Mouse (Mus musculus): ENCODE data around the gene Dot1l.

The Dot1l gene

DNA sequence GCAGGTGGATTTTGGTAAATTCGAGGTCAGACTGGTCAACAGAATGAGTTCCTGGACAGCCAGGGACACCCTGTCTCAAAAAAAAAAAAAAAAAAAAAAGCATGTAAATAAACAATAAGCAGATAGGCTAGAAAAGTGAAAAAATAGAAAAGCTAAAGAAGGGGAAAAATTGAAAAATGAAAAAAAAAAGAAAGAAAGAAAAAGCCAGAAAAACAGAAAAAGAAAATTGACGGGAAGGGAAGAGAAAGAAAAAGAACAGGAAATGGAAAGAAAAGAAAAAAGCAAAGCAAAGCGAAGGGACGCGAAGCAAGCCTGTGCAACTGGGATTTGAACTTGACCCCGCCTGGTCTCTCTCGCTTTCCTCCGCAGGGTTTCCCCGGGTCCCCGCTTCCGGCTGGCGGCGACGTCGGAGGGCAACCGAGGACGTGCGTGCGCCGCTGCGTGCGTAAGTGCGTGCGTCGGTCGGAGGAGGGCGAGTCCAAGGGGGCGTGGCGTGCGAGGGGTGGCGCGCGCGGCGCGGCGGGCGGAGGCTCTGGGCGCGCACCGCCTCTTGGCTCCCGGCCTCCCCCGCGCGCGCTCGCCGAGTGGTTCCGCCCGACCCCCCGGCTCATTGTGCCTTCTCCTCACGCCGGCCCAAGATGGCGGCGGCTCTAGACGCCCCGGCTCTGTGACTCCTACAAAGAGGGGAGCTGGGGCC, at the start of gene Dot1l:
TSS of gene Dot1l (plus strand) at position 613 of the 697 bp plus-strand sequence.
- DNase-seq (ENCODE audit: low spot score in 2 of 2) = peak; percentile 94 to 97

GRCm38 (mm10) chr10:80705479-80705878, 49.5 kb upstream of the Dot1l start:
- DNase-seq (ENCODE audit: low spot score in 2 of 2) = no peak

DNA sequence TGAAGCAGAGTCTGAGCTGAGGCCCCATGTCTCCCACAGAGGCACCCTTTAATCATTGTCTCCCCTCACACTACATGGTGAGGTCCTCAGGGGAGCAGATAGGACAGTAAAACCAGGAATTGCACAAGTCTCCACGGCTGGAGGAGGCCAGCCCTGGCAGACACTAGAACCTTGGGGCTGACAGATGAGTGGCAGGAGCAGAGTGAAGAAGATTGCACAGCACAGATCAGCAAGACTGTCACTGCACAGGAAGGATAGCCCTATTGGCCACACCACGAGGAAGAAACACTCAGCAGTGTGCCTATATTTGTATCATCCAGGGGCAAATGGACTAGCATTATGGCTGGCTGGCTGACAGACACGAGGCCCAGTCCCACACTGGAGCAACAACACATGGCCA, 44.2 kb upstream of the Dot1l start:
- DNase-seq (ENCODE audit: low spot score in 2 of 2) = no peak

DNA sequence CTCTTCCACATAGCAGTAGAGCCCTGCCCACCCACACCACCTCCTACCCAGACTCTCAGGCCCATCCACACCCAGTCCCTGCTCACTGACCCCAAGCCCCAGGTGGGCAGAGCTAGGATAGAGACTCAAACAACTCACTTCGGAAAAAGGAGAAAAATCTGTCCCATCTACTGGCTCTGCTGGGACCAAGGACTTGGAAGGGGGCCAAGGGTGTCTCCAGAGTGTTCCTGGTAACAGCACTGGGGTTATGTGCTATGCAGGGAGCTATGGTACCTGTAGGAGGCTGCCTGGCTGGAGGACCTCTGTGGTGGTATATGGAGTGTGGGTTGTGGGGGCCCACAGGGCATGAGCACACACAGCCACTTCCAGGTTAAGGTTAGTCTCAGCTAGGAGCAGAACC, 37.7 kb upstream of the Dot1l start:
- DNase-seq (ENCODE audit: low spot score in 2 of 2) = no peak

DNA sequence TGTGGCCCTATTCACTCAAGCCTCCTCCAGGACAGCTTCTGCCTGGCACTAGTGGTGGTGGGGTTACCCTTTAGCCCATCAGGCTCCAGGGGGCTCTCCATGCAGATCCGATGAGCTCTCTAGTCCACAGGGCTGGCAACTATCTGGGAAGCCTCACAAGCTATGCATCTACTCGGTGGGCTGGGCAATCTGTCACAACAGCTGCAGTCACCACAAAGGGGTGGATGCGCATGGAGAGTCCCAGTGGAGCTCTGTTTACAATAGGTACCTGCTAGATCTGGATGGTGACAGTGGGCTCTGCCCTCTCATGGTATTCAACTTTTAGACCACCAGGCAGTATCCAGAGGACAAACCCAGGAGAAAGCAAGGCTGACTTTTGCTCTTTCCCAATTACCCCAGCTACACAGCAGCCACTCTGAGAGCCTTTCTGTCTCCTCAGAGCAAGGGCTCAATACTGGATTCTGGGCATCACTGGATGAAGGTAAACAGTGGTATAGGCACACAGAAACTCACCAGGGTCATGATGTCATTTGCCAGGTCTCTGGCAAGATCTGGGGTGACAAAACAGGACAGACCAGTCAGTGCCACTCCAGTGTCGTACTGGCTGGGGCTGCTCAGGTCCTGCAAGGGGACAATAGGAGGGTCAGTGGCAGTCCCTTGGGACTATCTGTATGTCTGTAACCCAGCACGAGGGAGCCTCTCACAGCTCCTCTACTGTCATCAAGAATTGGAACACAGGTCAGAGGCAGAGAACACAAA, 27.5 kb upstream of the Dot1l start:
- DNase-seq (ENCODE audit: low spot score in 2 of 2) = no peak

GRCm38 (mm10) chr10:80732611-80733101, 22.4 kb upstream of the Dot1l start:
- no peak for DNase-seq (ENCODE audit: low spot score in 2 of 2)

- DNase-seq (ENCODE audit: low spot score in 2 of 2) = no peak
Observed at GRCm38 (mm10) chr10:80736731-80737130, 18.3 kb upstream of the Dot1l start.

- DNase-seq (ENCODE audit: low spot score in 2 of 2) = no peak
Observed at GRCm38 (mm10) chr10:80738657-80739056, 16.3 kb upstream of the Dot1l start.

- no peak for DNase-seq (ENCODE audit: low spot score in 2 of 2)
Observed at GRCm38 (mm10) chr10:80741146-80741545, 13.9 kb upstream of the Dot1l start.

GRCm38 (mm10) chr10:80741634-80742179, 13.3 kb upstream of the Dot1l start:
- no peak for DNase-seq (ENCODE audit: low spot score in 2 of 2)

GRCm38 (mm10) chr10:80742180-80742978, 12.6 kb upstream of the Dot1l start, which contains the start of gene Ap3d1:
Gene Ap3d1 (minus strand): TSS chr10:80742264.
- DNase-seq (ENCODE audit: low spot score in 2 of 2) = peak; percentile 98 to 99

- DNase-seq (ENCODE audit: low spot score in 2 of 2) = no peak
Observed at GRCm38 (mm10) chr10:80744262-80744661, 10.7 kb upstream of the Dot1l start.

GRCm38 (mm10) chr10:80747410-80747809, 7.6 kb upstream of the Dot1l start:
- DNase-seq (ENCODE audit: low spot score in 2 of 2) = peak in 1 of 2 experiments; percentile 70

DNA sequence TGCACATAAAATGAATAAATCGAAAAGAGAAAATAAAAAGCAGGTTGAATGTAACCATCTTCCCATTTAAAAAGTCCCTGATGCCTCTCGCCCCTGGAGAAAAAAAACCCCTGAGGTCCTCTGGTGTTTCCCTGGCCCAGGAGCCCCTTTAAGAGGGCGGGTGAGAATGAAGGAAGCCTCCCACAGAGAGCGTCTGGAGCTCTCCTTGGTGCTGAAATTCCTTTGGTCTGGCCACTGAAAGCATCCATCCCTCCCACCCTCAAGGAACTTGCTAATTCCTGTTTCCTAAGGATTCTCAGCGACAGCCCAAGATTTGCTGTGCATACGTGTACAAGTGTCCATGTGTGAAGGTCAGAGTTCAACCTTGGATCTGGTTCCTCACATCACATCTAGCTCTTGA, 6.4 kb upstream of the Dot1l start:
- no peak for DNase-seq (ENCODE audit: low spot score in 2 of 2)

DNA sequence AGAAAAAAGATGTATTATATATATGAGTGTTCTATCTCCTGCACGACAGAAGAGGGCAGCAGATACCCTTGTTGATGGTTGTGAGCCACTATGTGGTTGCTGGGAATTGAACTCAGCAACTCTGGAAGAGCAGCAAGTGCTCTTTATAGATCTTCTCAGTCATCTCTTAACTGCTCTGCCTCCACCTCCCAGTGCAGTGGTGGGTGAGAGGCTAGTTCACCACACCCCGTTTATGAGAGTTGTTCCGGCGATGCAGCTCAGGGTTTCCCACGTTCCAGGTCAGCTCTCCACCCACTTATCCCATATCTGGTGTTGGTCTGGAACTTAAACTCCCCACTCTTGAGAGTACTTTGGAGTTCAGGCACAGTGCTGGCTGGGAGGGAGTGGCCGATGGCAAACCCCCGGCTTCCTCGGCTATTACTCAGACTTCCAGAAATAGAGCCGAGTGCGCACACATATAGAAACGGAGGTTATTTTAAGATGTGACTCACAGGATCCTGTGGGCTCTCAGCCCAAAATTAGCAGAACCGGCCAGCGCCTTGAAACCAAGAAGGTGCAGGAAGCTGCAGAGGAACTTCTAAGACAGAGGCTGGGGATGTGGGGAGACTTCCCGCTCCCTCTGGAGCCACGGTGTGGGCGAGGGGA, 3.7 kb upstream of the Dot1l start:
- DNase-seq (ENCODE audit: low spot score in 2 of 2) = peak; percentile 74 to 81

DNA sequence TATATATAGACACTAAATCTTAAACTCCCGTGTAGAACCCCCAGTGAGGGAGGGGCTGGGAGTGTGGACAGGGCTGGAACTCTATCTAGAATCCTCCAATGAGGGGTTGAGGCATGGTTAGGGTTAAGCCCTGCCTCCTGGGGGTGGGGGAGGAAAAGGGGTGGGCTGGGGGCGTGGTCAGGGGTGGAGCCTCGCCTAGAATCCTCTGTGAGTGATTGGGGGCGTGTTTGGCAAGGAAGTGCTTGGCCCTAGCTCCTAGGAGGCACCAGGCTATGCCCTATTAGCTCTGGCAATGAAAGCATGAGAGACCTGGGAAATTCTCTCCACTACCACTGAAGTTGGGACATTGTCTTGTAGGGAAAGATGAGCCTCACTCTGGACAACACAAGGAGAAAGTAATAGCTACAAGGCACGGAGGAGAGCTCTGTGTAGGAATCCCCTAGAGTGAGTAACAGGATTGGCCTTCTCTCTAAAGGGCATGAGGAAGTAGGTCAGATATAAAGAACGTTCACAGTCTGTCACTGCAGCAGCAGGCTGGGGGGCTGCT, 2.9 kb upstream of the Dot1l start:
- no peak for DNase-seq (ENCODE audit: low spot score in 2 of 2)

GRCm38 (mm10) chr10:80755291-80756015, 447 bp downstream of the Dot1l start:
- DNase-seq (ENCODE audit: low spot score in 2 of 2) = no peak

DNA sequence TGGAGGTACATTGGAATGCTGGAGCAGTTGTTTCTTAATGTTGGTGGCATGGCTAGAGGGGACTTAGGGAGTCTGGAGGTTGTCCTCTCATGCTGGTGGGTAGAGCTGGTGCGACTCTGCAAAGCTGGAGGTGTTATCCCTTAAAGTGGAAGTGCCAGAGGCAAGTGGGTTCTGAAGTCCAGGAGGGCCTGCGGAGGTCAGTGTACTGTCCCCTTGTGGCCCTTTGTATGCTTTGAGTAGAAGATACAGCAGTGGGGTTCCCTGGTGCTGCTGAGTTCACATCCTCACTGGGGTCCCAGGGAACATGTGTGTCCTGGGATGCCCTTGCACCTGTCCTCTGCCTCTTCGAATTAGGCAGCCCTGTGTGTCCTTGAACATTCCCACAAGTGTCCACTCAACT, 1.1 kb downstream of the Dot1l start:
- DNase-seq (ENCODE audit: low spot score in 2 of 2) = no peak

GRCm38 (mm10) chr10:80756509-80756908, 1.5 kb downstream of the Dot1l start:
- DNase-seq (ENCODE audit: low spot score in 2 of 2) = no peak

DNA sequence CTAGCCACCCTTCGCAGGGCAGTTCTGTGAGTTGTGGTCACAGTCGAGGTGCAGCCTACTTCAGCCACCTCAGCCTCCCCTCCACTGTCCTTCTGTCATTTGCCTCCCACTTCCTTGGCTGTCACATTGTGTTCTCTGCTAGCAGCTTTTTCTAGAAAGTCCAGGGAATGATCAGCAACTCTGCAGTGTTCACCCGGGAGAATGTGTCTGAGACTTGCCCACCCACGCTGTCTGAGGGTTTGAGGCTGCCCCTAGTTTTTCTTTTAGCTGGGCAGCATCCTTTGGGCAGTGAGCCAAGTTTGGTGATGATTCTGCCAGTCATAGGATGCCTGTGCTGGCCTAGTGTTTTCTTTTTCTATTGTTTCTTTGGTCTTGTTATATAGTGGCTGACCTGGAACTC, 2.0 kb downstream of the Dot1l start:
- peak in 1 of 2 experiments; percentile 71 for DNase-seq (ENCODE audit: low spot score in 2 of 2)

Data from left cerebral cortex, adult 9 months (tissue).